Mouse (Mus musculus) heart, postnatal 0 days (tissue): ENCODE data around the gene Fgfr2. TPM values are rescaled to one million over a fixed set of nuclear protein-coding genes. Genes with fewer than 3 reads are reported as not detected.

Experiments
- ATAC-seq: fragments of 200-750 bp; cut with Nextera tagmentation; 2 replicates; pipeline ENCODE4 v1.8.0; 2017; ENCODE audit warnings: low read depth, moderate number of reproducible peaks, moderate library complexity; ENCODE audit not compliant: insufficient read depth
- DNase-seq: peaks from one replicate; pipeline ENCODE4 v3.0.0-alpha.2; 2016; ENCODE audit warnings: low spot score
- H3K27ac ChIP-seq: fragments of 300-500 bp; sonication (generic); 2 replicates; pipeline ENCODE4 v1.5.1; 2014; ENCODE audit warnings: low read depth, mild to moderate bottlenecking
- H3K27me3 ChIP-seq: fragments of 300-500 bp; sonication (generic); 2 replicates; pipeline ENCODE4 v1.6.1; 2014; ENCODE audit warnings: low read length, mixed read lengths; ENCODE audit not compliant: control insufficient read depth, insufficient read depth
- H3K36me3 ChIP-seq: fragments of 300-500 bp; sonication (generic); replicated peaks from 2 replicates; pipeline ENCODE4 v1.6.1; 2014; ENCODE audit warnings: low read length, mixed read lengths; ENCODE audit not compliant: control insufficient read depth, insufficient read depth
- H3K4me1 ChIP-seq: fragments of 300-500 bp; sonication (generic); 2 replicates; pipeline ENCODE4 v1.6.1; 2014; ENCODE audit warnings: antibody characterized with exemption; ENCODE audit not compliant: control insufficient read depth, insufficient read depth
- H3K4me2 ChIP-seq: fragments of 300-500 bp; sonication (generic); 2 replicates; pipeline ENCODE4 v1.6.1; 2014; ENCODE audit warnings: low read depth, mild to moderate bottlenecking, low read length, moderate library complexity
- H3K4me3 ChIP-seq: fragments of 300-500 bp; sonication (generic); 2 replicates; pipeline ENCODE4 v1.5.1; 2014; ENCODE audit warnings: low read depth, low read length
- H3K9ac ChIP-seq: fragments of 300-500 bp; sonication (generic); replicated peaks from 2 replicates; pipeline ENCODE4 v1.6.1; 2014; ENCODE audit warnings: low read depth, low read length, mixed read lengths
- H3K9me3 ChIP-seq: fragments of 300-500 bp; sonication (generic); replicated peaks from 2 replicates; pipeline ENCODE4 v1.6.1; 2016; ENCODE audit warnings: low read length; ENCODE audit not compliant: control insufficient read depth
- CTCF ChIP-seq: IDR thresholded peaks from 2 replicates; pipeline ENCODE4 v1.5.1; 2016; ENCODE audit warnings: antibody characterized with exemption, control low read depth, low read depth
- EP300 ChIP-seq: IDR thresholded peaks from 2 replicates; pipeline ENCODE4 v1.6.1; 2016; ENCODE audit warnings: antibody characterized with exemption, low read depth
- WGBS: fragments of 180-500 bp; shearing (Covaris S2); extraction: QIAGEN DNeasy Blood & Tissue Kit; methylation state at CpG from one replicate; pipeline ENCODE4 v1.1.7; 2014; 5-methylcytosine and 5-hydroxymethylcytosine counted together
- polyA plus RNA-seq: library from polyadenylated mRNA; unstranded; fragments of >200 nt; fragmentation: Nextera tagmentation; extraction: Ambion mirVana; gene quantifications from 2 replicates; pipeline ENCODE4 v1.2.1, GENCODE M21; 2015
- total RNA-seq: library from RNA; depleted of rRNA; stranded (reverse); fragments of >200 nt; gene quantifications from 2 replicates; pipeline ENCODE4 v1.2.3, GENCODE M21; 2014; ENCODE audit warnings: low replicate concordance

Gene Fgfr2
- total and polyA plus RNA-seq, 2 experiments from 2014 or later, result 3.8 to 11.5 TPM

GRCm38 (mm10) chr7:130578607-130579006, 2544.5 kb downstream of the Fgfr2 start:
- Histone ChIP-seq H3K4me3 (no peak overlapping the region), H3K9me3 (no peaks in the 10 kb centered on the region), H3K4me2 (no peak overlapping the region), H3K36me3 (no peaks in the 10 kb centered on the region), H3K4me1 (0 out of 2 replicates have a peak, but pooled peaks cover 6% of the 10 kb centered on the region), H3K9ac (no peak overlapping the region), H3K27ac (no peak overlapping the region), H3K27me3 (no peaks in the 10 kb centered on the region)
- TF ChIP-seq EP300 (no peak), CTCF (no peak)
- DNase-seq, result no peak
- WGBS, result 71% methylated on average over 5 of the region's 5 CpGs
- no peak for ATAC-seq

- WGBS, result 91% methylated on average over 2 of the region's 2 CpGs
- no peak for DNase-seq
- ATAC-seq, result no peak
- Histone ChIP-seq H3K9ac (no peak overlapping the region), H3K36me3 (no peaks in the 10 kb centered on the region), H3K4me3 (no peak overlapping the region), H3K4me1 (0 out of 2 replicates have a peak, but pooled peaks cover 6% of the 10 kb centered on the region), H3K4me2 (no peak overlapping the region), H3K27me3 (no peaks in the 10 kb centered on the region), H3K27ac (no peak overlapping the region), H3K9me3 (no peaks in the 10 kb centered on the region)
- TF ChIP-seq EP300, result no peak
Measured at GRCm38 (mm10) chr7:130578066-130578465, 2545.1 kb downstream of the Fgfr2 start.

- WGBS, result 27% methylated on average over 15 of the region's 15 CpGs
- Histone ChIP-seq H3K4me1 (0 out of 2 replicates have a peak, but pooled peaks cover 6% of the 10 kb centered on the region), H3K9me3 (no peaks in the 10 kb centered on the region), H3K36me3 (no peaks in the 10 kb centered on the region), H3K4me3 (peak within 1 kb of the TSS; percentile 32), H3K4me2 (peak within 1 kb of the TSS; percentile 51), H3K9ac (peak within 1 kb of the TSS; percentile 22), H3K27me3 (no peaks in the 10 kb centered on the region), H3K27ac (no peak within 1 kb of the TSS)
- no peak for DNase-seq
- ATAC-seq, result no peak
- TF ChIP-seq CTCF, result no peak
- TF ChIP-seq EP300, result no peak
Measured at GRCm38 (mm10) chr7:130577388-130578003, 2545.7 kb downstream of the Fgfr2 start, which contains the start of gene Tacc2. TSS of gene Tacc2 (plus strand) at chr7:130577438.

- Histone ChIP-seq H3K4me2 (peak overlapping the region; percentile 51), H3K9me3 (no peaks in the 10 kb centered on the region), H3K27me3 (no peaks in the 10 kb centered on the region), H3K9ac (peak overlapping the region; percentile 22), H3K36me3 (no peaks in the 10 kb centered on the region), H3K4me1 (0 out of 2 replicates have a peak, but pooled peaks cover 6% of the 10 kb centered on the region), H3K27ac (no peak overlapping the region), H3K4me3 (peak overlapping the region; percentile 32)
- 13% methylated on average over 10 of the region's 10 CpGs for WGBS
- TF ChIP-seq CTCF (no peak), EP300 (no peak)
- no peak for DNase-seq
- ATAC-seq, result 0 out of 2 replicates have a peak, but pooled peaks have one; percentile 18
Measured at GRCm38 (mm10) chr7:130576981-130577380, 2546.2 kb downstream of the Fgfr2 start.

- no peaks in the 10 kb centered on the region for H3K27me3 ChIP-seq
- DNase-seq, result peak; percentile 39
Measured at GRCm38 (mm10) chr7:130574211-130574991, 2548.7 kb downstream of the Fgfr2 start.

More at GRCm38 (mm10) chr7:130574211-130574991, 2548.7 kb downstream of the Fgfr2 start:
- peak; percentile 45 for ATAC-seq
- TF ChIP-seq CTCF (no peak), EP300 (no peak)
- Histone ChIP-seq H3K4me2 (no peak overlapping the region), H3K27ac (peak overlapping the region; percentile 40; the same call in 1 of the 2 replicates), H3K4me1 (peaks cover 6% of the 10 kb centered on the region; the same call in 1 of the 2 replicates), H3K4me3 (no peak overlapping the region), H3K9ac (no peak overlapping the region), H3K9me3 (no peaks in the 10 kb centered on the region), H3K36me3 (no peaks in the 10 kb centered on the region)
- 34% methylated on average over 13 of the region's 13 CpGs for WGBS
